Mouse (Mus musculus) heart, embryonic 13.5 days (tissue): Measurements from ENCODE around the gene Fbxl15. TPM values are rescaled to one million over a fixed set of nuclear protein-coding genes. Genes with fewer than 3 reads are reported as not detected.

ENCODE experiments used
- ATAC-seq: fragments of 200-750 bp; cut with Nextera tagmentation; 2 replicates; pipeline ENCODE4 v1.8.0; 2017; ENCODE audit warnings: moderate TSS enrichment; ENCODE audit not compliant: insufficient number of reproducible peaks, low FRiP score, low TSS enrichment; ENCODE audit errors: extremely low read depth
- H3K27ac ChIP-seq: fragments of 300-500 bp; sonication (generic); replicated peaks from 2 replicates; pipeline ENCODE4 v1.5.1; 2015; ENCODE audit warnings: moderate library complexity, mild to moderate bottlenecking, inconsistent platforms
- H3K27me3 ChIP-seq: fragments of 300-500 bp; sonication (generic); replicated peaks from 2 replicates; pipeline ENCODE4 v1.6.1; 2015; ENCODE audit warnings: mild to moderate bottlenecking, inconsistent platforms
- H3K36me3 ChIP-seq: fragments of 300-500 bp; sonication (generic); 2 replicates; pipeline ENCODE4 v1.6.1; 2015; ENCODE audit warnings: mild to moderate bottlenecking, inconsistent platforms
- H3K4me1 ChIP-seq: fragments of 300-500 bp; sonication (generic); 2 replicates; pipeline ENCODE4 v1.6.1; 2015; ENCODE audit warnings: inconsistent platforms
- H3K4me2 ChIP-seq: fragments of 300-500 bp; sonication (generic); 2 replicates; pipeline ENCODE4 v1.6.1; 2015; ENCODE audit warnings: inconsistent platforms, mild to moderate bottlenecking, moderate library complexity
- H3K4me3 ChIP-seq: fragments of 300-500 bp; sonication (generic); 2 replicates; pipeline ENCODE4 v1.5.1; 2015; ENCODE audit warnings: moderate library complexity, mild to moderate bottlenecking, inconsistent platforms
- H3K9ac ChIP-seq: fragments of 300-500 bp; sonication (generic); 2 replicates; pipeline ENCODE4 v1.6.1; 2015; ENCODE audit warnings: inconsistent platforms, mild to moderate bottlenecking, moderate library complexity
- H3K9me3 ChIP-seq: fragments of 300-500 bp; sonication (generic); 2 replicates; pipeline ENCODE4 v1.6.1; 2016; ENCODE audit warnings: inconsistent platforms
- WGBS: fragments of 180-500 bp; shearing (Covaris S2); methylation state at CpG from one replicate; pipeline ENCODE4 v1.1.7; 2015; ENCODE audit warnings: mixed read lengths; 5-methylcytosine and 5-hydroxymethylcytosine counted together
- polyA plus RNA-seq: library from polyadenylated mRNA; unstranded; fragments of >200 nt; fragmentation: Nextera tagmentation; extraction: Ambion mirVana; gene quantifications from 2 replicates; pipeline ENCODE4 v1.2.1, GENCODE M21; 2015

Fbxl15 gene
- polyA plus RNA-seq, 1 experiment from 2014 or later, result 9.5 TPM

DNA sequence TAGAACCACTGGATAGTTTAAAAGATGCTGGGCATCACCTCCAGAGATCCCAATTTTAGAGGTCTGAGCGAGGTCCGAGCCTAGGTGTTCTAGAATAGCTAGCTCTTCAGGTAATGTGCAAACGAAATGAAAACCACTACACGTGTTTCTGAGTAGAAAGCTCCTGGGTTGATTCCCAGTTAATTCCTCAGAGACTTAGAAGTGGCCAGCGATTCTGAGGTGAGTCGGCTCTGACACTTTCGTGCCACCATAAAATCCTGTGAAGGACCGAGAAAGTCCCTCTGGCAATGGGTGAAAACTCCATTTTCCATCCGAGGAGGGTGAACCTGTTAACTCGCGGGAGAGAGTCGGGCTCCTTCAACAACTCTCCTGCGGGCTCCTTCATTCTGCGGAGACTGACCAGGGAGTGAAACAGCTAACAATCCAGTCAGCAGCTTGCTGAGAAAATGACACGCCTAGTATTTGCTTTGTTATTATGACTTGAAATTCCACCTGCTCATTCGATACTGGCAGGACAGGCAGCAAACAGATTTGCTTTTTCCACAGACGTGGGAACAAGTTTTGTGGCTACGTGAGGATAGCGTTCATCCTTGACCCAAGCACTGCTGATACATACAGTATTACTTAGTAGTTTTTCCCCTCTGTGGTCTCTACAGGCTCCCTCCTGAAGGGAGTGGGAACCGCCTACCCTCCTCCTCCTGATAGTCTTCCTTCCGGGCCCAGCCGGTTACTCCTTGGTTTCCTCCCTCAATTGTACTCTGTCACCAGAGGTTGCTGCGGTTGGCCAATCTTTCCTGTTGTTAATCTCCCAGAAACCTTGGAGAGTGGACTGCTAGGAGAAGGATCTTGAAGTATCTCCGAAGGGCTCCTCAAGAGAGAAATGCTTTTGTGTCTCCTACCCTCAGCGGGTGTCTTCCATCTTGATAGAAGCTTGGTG is 29.6 kb downstream of the Fbxl15 start:
- peak overlapping the region; percentile 79 for H3K4me2 ChIP-seq
- WGBS, result 16% methylated on average over 25 of the region's 25 CpGs
- peak overlapping the region; percentile 64 for H3K4me3 ChIP-seq
- peak overlapping the region; percentile 77 for H3K9ac ChIP-seq
- no peak for ATAC-seq
- H3K27me3 ChIP-seq, result peaks cover 29% of the 10 kb centered on the region
- no peaks in the 10 kb centered on the region for H3K9me3 ChIP-seq
- H3K27ac ChIP-seq, result peak overlapping the region; percentile 29; the same call in 1 of the 2 replicates
- H3K4me1 ChIP-seq, result peaks cover 18% of the 10 kb centered on the region
- no peaks in the 10 kb centered on the region for H3K36me3 ChIP-seq

DNA sequence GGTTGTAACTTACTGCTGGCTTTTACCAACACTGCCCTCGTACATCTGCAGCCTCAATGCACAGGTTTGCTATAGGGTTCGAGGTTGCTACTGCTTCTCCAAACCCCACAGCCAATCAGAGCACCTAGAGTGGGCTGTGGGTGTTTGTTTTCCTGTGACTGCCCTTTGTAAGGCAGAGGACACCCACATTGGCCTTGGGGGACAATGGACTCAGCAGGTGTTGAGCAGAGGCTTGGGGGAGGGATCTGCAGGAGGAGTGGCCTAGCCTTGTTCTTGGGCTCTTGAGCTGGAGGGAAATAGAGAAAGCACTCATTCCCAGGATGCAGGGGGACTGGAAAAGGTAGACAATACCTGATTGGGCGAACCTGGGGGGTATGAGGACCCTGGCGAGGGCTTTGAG is 30.4 kb downstream of the Fbxl15 start:
- H3K4me3 ChIP-seq, result no peak overlapping the region
- 57% methylated on average over 4 of the region's 4 CpGs for whole genome bisulfite sequencing
- ATAC-seq, result no peak

DNA sequence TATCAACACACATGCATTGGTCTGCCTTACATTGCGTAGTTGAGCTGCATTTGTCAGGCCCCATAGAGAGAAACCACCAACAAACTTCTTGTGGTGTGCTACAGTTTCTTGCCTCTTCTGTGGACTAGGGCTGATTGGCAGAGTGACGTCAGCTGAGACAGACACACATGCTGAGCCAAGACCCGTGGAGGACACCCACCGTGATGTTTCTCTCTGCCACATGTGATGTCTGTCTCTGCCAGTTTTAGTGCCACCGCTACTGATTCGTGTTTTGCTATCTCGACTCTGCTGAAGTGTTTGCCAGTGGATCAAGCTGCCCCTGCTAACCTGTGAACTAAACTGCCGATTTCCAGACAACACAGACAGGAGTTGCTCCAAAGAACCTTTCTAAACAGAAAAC is 34.1 kb downstream of the Fbxl15 start:
- Histone ChIP-seq H3K4me3 (no peak overlapping the region), H3K9me3 (no peaks in the 10 kb centered on the region), H3K4me2 (no peak overlapping the region), H3K27ac (no peak overlapping the region), H3K4me1 (peaks cover 9% of the 10 kb centered on the region), H3K27me3 (peaks cover 17% of the 10 kb centered on the region), H3K36me3 (no peaks in the 10 kb centered on the region), H3K9ac (no peak overlapping the region)
- WGBS, result 79% methylated on average over 8 of the region's 8 CpGs
- ATAC-seq, result no peak

More for the DNA sequence above, 30.4 kb downstream of the Fbxl15 start:
- H3K4me2 ChIP-seq, result peak overlapping the region; percentile 79; the same call in 1 of the 2 replicates
- H3K36me3 ChIP-seq, result no peaks in the 10 kb centered on the region
- peaks cover 24% of the 10 kb centered on the region for H3K27me3 ChIP-seq
- H3K9ac ChIP-seq, result no peak overlapping the region
- peaks cover 18% of the 10 kb centered on the region for H3K4me1 ChIP-seq
- H3K27ac ChIP-seq, result no peak overlapping the region; the same call in 1 of the 2 replicates
- no peaks in the 10 kb centered on the region for H3K9me3 ChIP-seq

DNA sequence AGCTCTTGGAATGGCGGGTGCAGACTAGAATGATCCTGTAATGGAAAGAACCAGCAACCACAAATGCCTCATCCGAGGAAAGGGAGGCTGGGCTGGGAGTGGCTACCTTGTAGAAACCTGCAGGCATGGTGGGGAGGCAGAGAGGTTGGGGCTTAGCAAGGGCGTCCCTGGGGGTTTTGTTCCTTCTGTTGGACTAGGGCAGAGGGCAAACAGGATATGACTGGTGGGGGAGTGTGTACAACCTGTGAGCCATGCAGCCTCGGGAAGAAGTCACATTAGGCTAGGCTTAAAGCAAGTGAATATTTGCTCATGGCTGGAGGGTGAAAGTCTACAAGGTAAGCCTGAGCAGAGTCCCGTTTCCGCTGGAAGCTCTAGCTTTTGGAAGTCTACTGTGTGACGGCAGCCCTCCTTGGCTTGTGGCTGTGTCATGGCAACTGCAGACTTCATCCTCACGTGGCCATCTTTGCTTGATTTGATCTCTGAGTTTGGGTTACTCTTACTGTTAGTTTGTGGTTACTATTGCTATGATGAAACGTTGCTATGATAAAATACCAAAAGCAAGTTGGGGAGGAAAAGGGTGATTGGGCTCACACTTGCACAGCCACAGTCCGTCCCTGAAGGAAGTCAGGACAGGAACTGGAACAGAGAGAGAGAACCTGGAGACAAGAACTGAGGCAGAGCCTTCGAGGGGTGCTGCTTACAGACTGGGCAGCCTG is 35.5 kb downstream of the Fbxl15 start:
- Histone ChIP-seq H3K27me3 (peaks cover 3% of the 10 kb centered on the region), H3K4me2 (no peak overlapping the region), H3K4me1 (no peaks in the 10 kb centered on the region), H3K9ac (no peak overlapping the region), H3K36me3 (no peaks in the 10 kb centered on the region), H3K9me3 (no peaks in the 10 kb centered on the region), H3K27ac (no peak overlapping the region), H3K4me3 (no peak overlapping the region)
- no peak for ATAC-seq
- WGBS, result 74% methylated on average over 11 of the region's 11 CpGs

DNA sequence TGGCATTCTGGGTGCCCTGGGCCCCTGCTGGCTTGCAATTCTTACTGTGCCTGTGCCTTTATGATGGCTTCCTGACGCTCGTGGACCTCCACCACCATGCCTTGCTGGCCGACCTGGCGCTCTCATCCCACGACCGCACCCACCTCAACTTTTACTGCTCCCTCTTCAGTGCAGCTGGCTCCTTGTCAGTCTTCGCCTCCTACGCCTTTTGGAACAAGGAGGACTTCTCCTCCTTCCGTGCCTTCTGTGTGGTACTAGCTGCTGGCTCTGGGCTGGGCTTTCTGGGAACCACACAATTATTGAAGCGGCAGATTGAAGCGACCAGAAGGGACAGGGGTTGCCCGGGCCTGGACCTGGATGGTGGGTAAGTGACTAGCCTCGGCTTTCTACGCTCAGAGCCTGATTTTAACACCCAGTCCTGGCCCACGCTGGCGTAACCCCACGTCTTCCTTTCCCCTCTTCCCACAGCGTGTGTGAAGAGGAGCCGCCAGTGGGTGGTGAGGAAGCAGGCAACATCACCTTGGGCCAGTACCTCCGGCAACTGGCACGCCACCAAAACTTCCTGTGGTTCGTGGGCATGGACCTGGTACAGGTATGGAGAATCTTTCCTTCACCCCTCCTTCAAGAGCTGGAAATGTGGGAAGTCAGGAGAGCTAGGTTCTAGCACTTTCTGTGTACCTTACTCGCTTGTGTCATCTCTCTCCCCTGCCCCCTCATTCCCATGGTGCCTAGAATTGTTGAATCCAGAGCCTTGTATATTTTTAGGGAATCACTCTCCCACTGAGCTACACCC is 40.0 kb downstream of the Fbxl15 start:
- Histone ChIP-seq H3K27me3 (no peaks in the 10 kb centered on the region), H3K4me2 (no peak overlapping the region), H3K9me3 (no peaks in the 10 kb centered on the region), H3K4me3 (no peak overlapping the region), H3K27ac (no peak overlapping the region), H3K36me3 (no peaks in the 10 kb centered on the region), H3K9ac (no peak overlapping the region), H3K4me1 (0 out of 2 replicates have a peak, but pooled peaks cover 2% of the 10 kb centered on the region)
- no peak for ATAC-seq
- WGBS, result 76% methylated on average over 23 of the region's 23 CpGs

DNA sequence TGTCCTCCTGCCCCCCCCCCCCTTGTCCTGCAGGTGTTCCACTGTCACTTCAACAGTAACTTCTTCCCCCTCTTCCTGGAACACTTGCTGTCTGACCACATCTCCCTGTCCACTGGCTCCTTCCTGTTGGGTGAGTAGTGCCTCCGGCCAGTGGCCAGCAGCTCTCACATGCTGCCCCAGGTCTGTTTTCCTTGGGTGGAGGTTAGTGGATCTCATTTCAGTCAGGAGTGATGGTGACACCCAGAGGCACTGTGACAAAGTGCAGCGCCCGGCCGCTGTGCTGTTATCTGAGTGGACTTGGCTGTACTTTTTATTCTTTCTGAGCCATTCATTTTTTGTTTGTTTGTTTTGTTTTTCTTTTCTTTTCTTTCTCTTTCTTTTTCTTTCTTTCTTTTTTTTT is 41.2 kb downstream of the Fbxl15 start:
- H3K4me3 ChIP-seq, result no peak overlapping the region
- WGBS, result 7% methylated on average over 4 of the region's 4 CpGs
- H3K9ac ChIP-seq, result no peak overlapping the region
- H3K9me3 ChIP-seq, result no peaks in the 10 kb centered on the region
- H3K36me3 ChIP-seq, result no peaks in the 10 kb centered on the region
- H3K4me1 ChIP-seq, result 0 out of 2 replicates have a peak, but pooled peaks cover 2% of the 10 kb centered on the region
- no peak overlapping the region for H3K27ac ChIP-seq
- no peaks in the 10 kb centered on the region for H3K27me3 ChIP-seq
- no peak for ATAC-seq
- no peak overlapping the region for H3K4me2 ChIP-seq

DNA sequence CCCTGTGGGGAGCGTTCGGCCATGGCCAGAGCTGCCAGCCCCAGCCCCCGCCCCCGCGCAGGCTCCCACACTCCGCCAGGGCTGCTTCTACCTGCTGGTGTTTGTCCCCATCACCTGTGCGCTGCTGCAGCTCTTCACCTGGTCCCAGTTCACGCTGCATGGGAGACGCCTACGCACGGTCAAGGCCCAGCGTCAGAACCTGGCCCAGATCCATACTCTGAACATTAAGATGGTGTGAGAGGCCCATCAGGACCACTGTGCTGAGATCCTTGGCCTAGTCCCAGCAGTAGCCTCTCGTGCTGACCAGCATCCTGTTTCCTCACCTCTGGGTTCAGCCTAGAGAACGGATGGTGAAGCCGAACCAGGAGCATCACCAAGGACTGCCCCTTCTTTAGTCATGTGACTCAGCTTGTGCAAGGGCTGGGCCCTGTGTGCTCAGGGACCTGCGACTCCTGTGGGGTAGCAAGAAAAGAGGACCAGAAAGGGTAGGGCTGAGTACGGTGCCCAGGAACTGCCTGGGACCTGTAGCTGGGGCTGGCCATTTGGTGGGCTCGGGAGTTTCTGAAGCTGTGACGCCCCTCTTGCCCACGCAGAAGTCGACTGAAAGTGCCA is 46.6 kb downstream of the Fbxl15 start:
- H3K27ac ChIP-seq, result no peak overlapping the region
- 48% methylated on average over 21 of the region's 21 CpGs for WGBS
- no peak overlapping the region for H3K4me2 ChIP-seq
- H3K9ac ChIP-seq, result no peak overlapping the region
- no peaks in the 10 kb centered on the region for H3K9me3 ChIP-seq
- peaks cover 37% of the 10 kb centered on the region for H3K36me3 ChIP-seq
- no peaks in the 10 kb centered on the region for H3K27me3 ChIP-seq
- ATAC-seq, result no peak
- H3K4me3 ChIP-seq, result no peak overlapping the region
- H3K4me1 ChIP-seq, result no peaks in the 10 kb centered on the region

DNA sequence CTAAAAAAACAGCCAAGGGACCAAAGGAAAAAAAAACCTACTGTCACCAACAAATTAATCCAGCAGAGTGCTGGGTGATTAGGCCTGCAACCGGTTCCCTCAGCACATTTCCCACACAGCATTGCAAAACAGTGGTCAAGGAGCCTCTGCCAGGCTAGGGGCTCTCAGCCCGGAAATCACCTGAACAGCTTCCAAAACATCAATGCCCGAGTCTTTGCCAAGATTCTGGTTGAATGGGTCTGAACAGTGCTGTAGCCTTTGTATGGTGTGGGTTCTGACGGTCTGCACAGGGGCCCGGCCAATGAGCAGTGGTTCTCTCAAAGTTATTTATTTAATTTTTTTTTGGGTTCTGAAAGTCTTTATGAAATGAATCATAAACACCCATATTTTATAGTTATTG is 47.5 kb downstream of the Fbxl15 start:
- ATAC-seq, result no peak
- H3K9me3 ChIP-seq, result no peaks in the 10 kb centered on the region
- H3K9ac ChIP-seq, result no peak overlapping the region
- H3K27ac ChIP-seq, result no peak overlapping the region
- H3K4me1 ChIP-seq, result no peaks in the 10 kb centered on the region
- WGBS, result 68% methylated on average over 5 of the region's 5 CpGs
- no peak overlapping the region for H3K4me3 ChIP-seq
- H3K36me3 ChIP-seq, result peaks cover 46% of the 10 kb centered on the region
- no peak overlapping the region for H3K4me2 ChIP-seq
- no peaks in the 10 kb centered on the region for H3K27me3 ChIP-seq

DNA sequence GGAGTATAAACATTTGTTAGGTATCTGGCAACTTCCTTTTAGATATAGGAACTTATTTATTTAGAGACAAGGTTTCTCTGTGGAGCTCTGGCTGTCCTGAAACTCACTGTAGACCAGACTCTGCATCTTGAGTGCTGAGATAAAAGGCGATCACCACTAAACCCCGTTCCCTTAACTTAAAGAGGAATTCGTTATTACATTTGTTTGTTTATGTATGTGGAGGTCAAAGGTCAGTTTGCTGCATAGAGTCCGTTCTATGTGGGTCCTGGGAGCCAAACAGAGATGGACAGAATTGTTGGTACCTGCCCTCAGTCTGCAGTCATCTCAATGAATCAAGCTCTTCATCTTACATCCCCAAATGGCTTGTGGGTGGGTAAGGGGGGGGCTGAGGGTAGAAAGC is 47.9 kb downstream of the Fbxl15 start:
- Histone ChIP-seq H3K27ac (no peak overlapping the region), H3K4me1 (no peaks in the 10 kb centered on the region), H3K36me3 (peaks cover 50% of the 10 kb centered on the region), H3K4me3 (no peak overlapping the region), H3K9ac (no peak overlapping the region), H3K27me3 (no peaks in the 10 kb centered on the region), H3K4me2 (no peak overlapping the region), H3K9me3 (no peaks in the 10 kb centered on the region)
- no peak for ATAC-seq
- WGBS, result 51% methylated on average over 4 of the region's 4 CpGs
